ENCODE assay signal across 8 mouse cellular contexts in the genomic region with DNA sequence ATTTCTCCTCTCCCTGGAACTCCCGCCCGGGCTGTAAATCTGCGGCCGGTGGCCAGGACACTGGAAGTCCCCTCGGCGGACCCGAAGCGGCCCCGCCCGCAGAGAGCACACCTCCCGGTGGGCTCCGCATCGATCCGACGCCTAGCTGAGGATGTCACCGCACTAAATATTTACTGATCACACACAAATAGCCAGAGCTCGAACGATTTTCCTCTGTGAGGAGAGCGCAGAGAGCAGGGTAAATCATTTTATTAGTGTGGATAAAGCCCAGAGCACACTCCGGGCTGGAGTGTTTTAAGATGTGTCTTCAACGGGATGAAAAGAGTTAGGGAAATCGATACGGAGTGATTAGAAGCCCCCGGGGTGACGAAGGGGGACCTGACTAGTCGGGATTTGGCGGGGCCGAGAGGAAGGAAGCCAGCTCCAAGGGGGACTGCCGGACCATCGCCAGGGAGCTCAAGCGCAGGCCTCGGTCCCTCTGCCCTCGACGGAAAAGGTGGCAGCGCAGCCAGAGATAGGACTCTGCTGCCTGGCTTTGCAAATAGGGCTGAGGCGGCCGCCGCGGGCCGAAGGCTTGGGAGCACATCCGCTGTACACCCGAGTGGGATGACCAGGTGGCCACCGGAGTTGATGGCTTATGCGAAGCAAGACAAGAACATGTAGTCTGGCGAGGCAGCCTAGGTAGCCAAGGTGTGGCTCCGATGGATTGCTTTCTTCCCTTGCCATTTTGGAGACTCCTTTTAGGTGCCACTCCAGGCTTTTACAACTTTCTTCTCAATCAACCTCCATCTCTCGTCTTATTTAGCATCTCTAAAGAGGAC. TPM values are rescaled to one million over a fixed set of nuclear protein-coding genes. Genes with fewer than 3 reads are reported as not detected.
A peak's percentile ranks its signal among the peaks of the same experiment; 100 is the strongest.
DNase-seq lines count a peak whose midpoint lies in the region; ATAC-seq and TF ChIP-seq lines count a peak whose summit lies in the region.

No protein-coding gene starts in this region.

- H3K27ac ChIP-seq in forebrain, embryonic 14.5 days (ENCODE audit: low read depth, low read length): peak overlapping the region; percentile 84
- H3K27ac ChIP-seq in lung, embryonic 16.5 days (ENCODE audit: low read length): peak overlapping the region; percentile 86
- peak overlapping the region; percentile 45 for H3K27ac ChIP-seq in stomach, embryonic 15.5 days

- no peak for TF ChIP-seq CTCF in lung, adult 2 months (IDR thresholded peaks at IDR 0.05; ENCODE audit: insufficient read depth, low read length)

- no peaks in the 10 kb centered on the region for H3K9me3 ChIP-seq in forebrain, embryonic 14.5 days (replicated peaks; ENCODE audit: control insufficient read depth, low read length)
- no peaks in the 10 kb centered on the region for H3K9me3 ChIP-seq in lung, embryonic 16.5 days (ENCODE audit: control insufficient read depth, low read length)
- no peaks in the 10 kb centered on the region for H3K9me3 ChIP-seq in stomach, embryonic 15.5 days

- H3K4me1 ChIP-seq in lung, adult 2 months (ENCODE audit: control insufficient read depth, insufficient read depth, low read length): 0 out of 2 replicates have a peak, but pooled peaks cover 3% of the 10 kb centered on the region
- no peaks in the 10 kb centered on the region for H3K4me1 ChIP-seq in forebrain, embryonic 14.5 days (ENCODE audit: control insufficient read depth, insufficient read depth, low read length)
- peaks cover 9% of the 10 kb centered on the region for H3K4me1 ChIP-seq in lung, embryonic 16.5 days (replicated peaks; ENCODE audit: control insufficient read depth, insufficient read depth, low read length)
- H3K4me1 ChIP-seq in stomach, embryonic 15.5 days: peaks cover 21% of the 10 kb centered on the region; the same call in 1 of the 2 replicates

- WGBS in lung, adult 2 months: 4% methylated on average over 47 of the region's 47 CpGs
- under 1% methylated on average over 47 of the region's 47 CpGs for WGBS in forebrain, embryonic 14.5 days
- WGBS in lung, embryonic 16.5 days: 3% methylated on average over 47 of the region's 47 CpGs
- 3% methylated on average over 47 of the region's 47 CpGs for WGBS in stomach, embryonic 15.5 days

- H3K36me3 ChIP-seq in forebrain, embryonic 14.5 days (ENCODE audit: control insufficient read depth, insufficient read depth, low read length): no peaks in the 10 kb centered on the region
- no peaks in the 10 kb centered on the region for H3K36me3 ChIP-seq in lung, embryonic 16.5 days (ENCODE audit: control insufficient read depth, insufficient read depth, low read length)
- no peaks in the 10 kb centered on the region for H3K36me3 ChIP-seq in stomach, embryonic 15.5 days

- H3K4me2 ChIP-seq in forebrain, embryonic 14.5 days (ENCODE audit: low read length): peak overlapping the region; percentile 52
- peak overlapping the region; percentile 96 for H3K4me2 ChIP-seq in lung, embryonic 16.5 days (ENCODE audit: low read depth, low read length)
- peak overlapping the region; percentile 82 for H3K4me2 ChIP-seq in stomach, embryonic 15.5 days

- peaks cover 59% of the 10 kb centered on the region for H3K27me3 ChIP-seq in forebrain, embryonic 14.5 days (replicated peaks; ENCODE audit: control insufficient read depth, insufficient read depth, low read length)
- H3K27me3 ChIP-seq in lung, embryonic 16.5 days (ENCODE audit: control insufficient read depth, insufficient read depth, low read depth, low read length): no peaks in the 10 kb centered on the region
- H3K27me3 ChIP-seq in stomach, embryonic 15.5 days (replicated peaks): no peaks in the 10 kb centered on the region

- peak overlapping the region; percentile 58 for H3K9ac ChIP-seq in forebrain, embryonic 14.5 days (ENCODE audit: low read length)
- peak overlapping the region; percentile 82 for H3K9ac ChIP-seq in lung, embryonic 16.5 days (ENCODE audit: low read length)
- H3K9ac ChIP-seq in stomach, embryonic 15.5 days: peak overlapping the region; percentile 45; the same call in 1 of the 2 replicates

- H3K4me3 ChIP-seq in lung, adult 2 months (replicated peaks; ENCODE audit: extremely low read depth, low read depth, low read length): peak overlapping the region; percentile 52
- H3K4me3 ChIP-seq in forebrain, embryonic 14.5 days (ENCODE audit: low read depth, low read length): peak overlapping the region; percentile 28
- H3K4me3 ChIP-seq in lung, embryonic 16.5 days (ENCODE audit: low read length): peak overlapping the region; percentile 72
- H3K4me3 ChIP-seq in stomach, embryonic 15.5 days (replicated peaks): peak overlapping the region; percentile 43

- DNase-seq in lung, adult 2 months: peak; percentile 46
- DNase-seq in lung, adult 18-20 months: no peak
- peak; percentile 40 for DNase-seq in forebrain, embryonic 14.5 days (ENCODE audit: low spot score)
- peak; percentile 34 for DNase-seq in kidney, adult 11 months
- no peak for DNase-seq in spleen, adult 18-20 months
- DNase-seq in layer of hippocampus, adult 8-10 months (ENCODE audit: low spot score in 2 of 2): no peak

- TF ChIP-seq POLR2A in lung, adult 2 months (IDR thresholded peaks at IDR 0.05; ENCODE audit: borderline replicate concordance, extremely low read depth, low read depth, low read length): no peak

- ATAC-seq in forebrain, embryonic 14.5 days: peak; percentile 15; the same call in 1 of the 2 replicates
- peak; percentile 15; the same call in 1 of the 2 replicates for ATAC-seq in lung, embryonic 16.5 days (ENCODE audit: low read depth)
- ATAC-seq in stomach, embryonic 15.5 days (ENCODE audit: insufficient read depth, low FRiP score, low read depth): 0 out of 2 replicates have a peak, but pooled peaks have one; percentile 14

RNA-seq across cellular contexts. Expression of gene Nr2f2, which starts 3.4 kb away (rescaled TPM):
- polyA plus RNA-seq in lung, adult 2 months (2012; rRNA removed): 231 and 263 TPM in 2 replicates
- 73.7 and 82.5 TPM in 2 replicates for polyA plus RNA-seq in forebrain, embryonic 14.5 days (2014; fragmentation: Nextera tagmentation; extraction: Ambion mirVana)
- 83.5 and 95.7 TPM in 2 replicates for polyA plus RNA-seq in lung, embryonic 16.5 days (2015; fragmentation: Nextera tagmentation; extraction: Ambion mirVana)
- polyA plus RNA-seq in stomach, embryonic 15.5 days (2015; fragmentation: Nextera tagmentation; extraction: Ambion mirVana): 66.9 and 72.6 TPM in 2 replicates
- total RNA-seq in layer of hippocampus, adult 8-10 months (2022): 10 to 100 TPM; 40.5 to 53.3 (median 45.9) TPM

Comparison
In these comparisons a context has a peak if more than half of its experiments do, and no peak if none do; other contexts are left out.
1. DNase-seq: peak in lung, adult 2 months (single experiment), forebrain, embryonic 14.5 days (single experiment) and kidney, adult 11 months (single experiment); none in lung, adult 18-20 months (0 of 2), spleen, adult 18-20 months (0 of 2) and layer of hippocampus, adult 8-10 months (0 of 2).
2. Peak in every context shown above with its lines, with median percentiles within 50 percentile points of each other: H3K4me3 ChIP-seq, ATAC-seq, H3K27ac ChIP-seq, H3K4me2 ChIP-seq and H3K9ac ChIP-seq.